Mouse (Mus musculus) spleen, adult 2 months (tissue): ENCODE data around the gene Phf12.

Source experiments
- CTCF ChIP-seq: fragments of 200-500 bp; IDR thresholded peaks from 2 replicates; pipeline ENCODE4 v1.5.1; 2011; ENCODE audit warnings: mild to moderate bottlenecking, inconsistent platforms; ENCODE audit not compliant: insufficient read depth, insufficient read length, insufficient replicate concordance; ENCODE audit errors: extremely low read depth
- POLR2A ChIP-seq: fragments of 200-500 bp; IDR thresholded peaks from 2 replicates; pipeline ENCODE4 v1.6.1; 2011; ENCODE audit warnings: low read depth, low read length, inconsistent platforms

- TF ChIP-seq POLR2A (no peak), CTCF (no peak)
Observed at GRCm38 (mm10) chr11:77958932-77959331, 23.6 kb upstream of the Phf12 start.
